In the genomic region with DNA sequence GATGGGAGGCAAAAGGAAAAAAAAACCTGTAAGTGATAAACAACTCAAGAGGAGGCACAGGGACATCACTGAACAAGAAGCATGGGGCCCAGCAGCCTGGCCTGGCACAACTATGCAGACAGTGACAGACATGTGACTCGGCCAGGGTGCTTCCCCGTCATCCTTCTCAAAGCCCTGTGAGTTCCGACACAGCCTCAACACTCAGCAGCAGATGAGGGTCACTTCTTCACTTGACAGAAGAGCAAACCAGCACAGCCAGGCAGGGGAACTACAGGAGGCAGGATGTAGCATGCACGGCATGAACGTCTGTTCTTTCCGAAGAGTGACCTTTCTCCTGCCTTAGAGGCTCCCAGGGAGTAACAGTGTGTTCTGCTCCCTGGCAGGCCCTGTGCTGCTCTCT, we compare ENCODE assay signal across 1 mouse cellular context.
TF ChIP-seq lines count a peak whose summit lies in the region.

No protein-coding gene starts in this region.

TF ChIP-seq in CH12.LX, 34 proteins besides CTCF, POLR2A, EP300 and RAD21 (continued from another document):
- 0 out of 2 replicates have a peak, but pooled peaks have one; percentile 42 for TF ChIP-seq NELFE (IDR thresholded peaks at IDR 0.05; ENCODE audit: low read depth, low read length)
- no peak for TF ChIP-seq JUND (conservative IDR thresholded peaks at IDR 0.05; ENCODE audit: low read depth, low read length)
- no peak for TF ChIP-seq RCOR1 (conservative IDR thresholded peaks at IDR 0.05; ENCODE audit: low read depth, low read length)
- TF ChIP-seq POLR2AphosphoS2 (IDR thresholded peaks at IDR 0.05; ENCODE audit: low read depth, low read length): no peak
- peak; percentile 74 for TF ChIP-seq USF1 (IDR thresholded peaks at IDR 0.05; ENCODE audit: low read depth, low read length)
- TF ChIP-seq KAT2A (IDR thresholded peaks at IDR 0.05; ENCODE audit: insufficient replicate concordance, low read length): no peak
- peak; percentile 83 for TF ChIP-seq BHLHE40 (IDR thresholded peaks at IDR 0.05; ENCODE audit: low read depth, low read length)
- peak; percentile 90 for TF ChIP-seq MAX (IDR thresholded peaks at IDR 0.05; ENCODE audit: low read length)
- TF ChIP-seq GABPA (IDR thresholded peaks at IDR 0.05; ENCODE audit: insufficient replicate concordance, low read depth, low read length): no peak
- TF ChIP-seq ZKSCAN1 (IDR thresholded peaks at IDR 0.05; ENCODE audit: borderline replicate concordance, low read depth, low read length): no peak
- TF ChIP-seq PAX5 (IDR thresholded peaks at IDR 0.05; ENCODE audit: low read length): no peak
- peak; percentile 75; the same call in 1 of the 2 replicates for TF ChIP-seq TCF12 (IDR thresholded peaks at IDR 0.05; ENCODE audit: low read depth, low read length)
- peak; percentile 54; the same call in 1 of the 2 replicates for TF ChIP-seq USF2 (conservative IDR thresholded peaks at IDR 0.05; ENCODE audit: low read depth, low read length)
- TF ChIP-seq MYC (IDR thresholded peaks at IDR 0.05; ENCODE audit: low read depth, low read length): peak; percentile 75; the same call in 1 of the 2 replicates
- peak; percentile 79 for TF ChIP-seq TBP (conservative IDR thresholded peaks at IDR 0.05; ENCODE audit: low read depth, low read length)
- no peak for TF ChIP-seq E2F4 (IDR thresholded peaks at IDR 0.05; ENCODE audit: insufficient replicate concordance, low read depth, low read length)
- TF ChIP-seq ZMIZ1 (IDR thresholded peaks at IDR 0.05; ENCODE audit: low read depth, low read length): peak; percentile 62; the same call in 1 of the 2 replicates
- TF ChIP-seq IRF4 (IDR thresholded peaks at IDR 0.05; ENCODE audit: low read depth, low read length): peak; percentile 32; the same call in 1 of the 2 replicates
- no peak for TF ChIP-seq ZC3H11A (IDR thresholded peaks at IDR 0.05; ENCODE audit: low read depth, low read length)
- peak; percentile 92 for TF ChIP-seq CHD1 (IDR thresholded peaks at IDR 0.05; ENCODE audit: low read depth, low read length)
- TF ChIP-seq CHD2 (IDR thresholded peaks at IDR 0.05; ENCODE audit: low read length): no peak
- 0 out of 2 replicates have a peak, but pooled peaks have one; percentile 28 for TF ChIP-seq NRF1 (IDR thresholded peaks at IDR 0.05; ENCODE audit: low read depth, low read length)
